Mouse (Mus musculus): ENCODE measurements around the gene Cited4. TPM values are rescaled to one million over a fixed set of nuclear protein-coding genes. Genes with fewer than 3 reads are reported as not detected.
A peak's percentile ranks its signal among the peaks of the same experiment; 100 is the strongest.

The Cited4 gene
- total and polyA plus RNA-seq, 3 experiments = 23.3 to 58.1 TPM; not detected in 1

- TF ChIP-seq NELFE (IDR thresholded peaks at IDR 0.05; ENCODE audit: low read depth, low read length) (no peak), MAFK (IDR thresholded peaks at IDR 0.05; ENCODE audit: borderline replicate concordance, low read depth, low read length) (no peak), MXI1 (IDR thresholded peaks at IDR 0.05; ENCODE audit: low read depth, low read length) (no peak), JUND (IDR thresholded peaks at IDR 0.05; ENCODE audit: low read depth, low read length) (no peak), TAL1 (IDR thresholded peaks at IDR 0.05; ENCODE audit: low read length) (no peak), ELF1 (IDR thresholded peaks at IDR 0.05; ENCODE audit: low read depth, low read length) (no peak), RCOR1 (IDR thresholded peaks at IDR 0.05; ENCODE audit: low read depth, low read length) (no peak)
- H3K9me3 ChIP-seq (replicated peaks; ENCODE audit: insufficient read depth, low read length) = no peaks in the 10 kb centered on the region
- no peaks in the 10 kb centered on the region for H3K27me3 ChIP-seq (ENCODE audit: control insufficient read depth in 1 of 2, insufficient read depth in 2 of 2, low read length in 2 of 2)
- no peak overlapping the region for H3K27ac ChIP-seq (ENCODE audit: control insufficient read depth, low read depth, low read length)
- peaks cover 0 to 19% of the 10 kb centered on the region in 2 experiments; a peak in 2 of 4 replicates for H3K36me3 ChIP-seq (ENCODE audit: control insufficient read depth in 1 of 2, insufficient read depth in 2 of 2, low read length in 2 of 2)
- no peaks in the 10 kb centered on the region for H3K79me2 ChIP-seq (ENCODE audit: control insufficient read depth, insufficient read depth, low read length, poor library complexity)
- H3K9ac ChIP-seq (ENCODE audit: control insufficient read depth, low read depth, low read length, poor library complexity, severe bottlenecking) = no peak overlapping the region
- no peak overlapping the region for H3K4me3 ChIP-seq (ENCODE audit: control insufficient read depth in 1 of 2, insufficient read depth in 1 of 2, low read depth in 2 of 2, low read length in 2 of 2)
- DNase-seq (ENCODE audit: low read depth, low spot score) = peak; percentile 22
- peaks cover 14 to 21% of the 10 kb centered on the region in 2 experiments for H3K4me1 ChIP-seq (ENCODE audit: control insufficient read depth in 1 of 2, insufficient read depth in 2 of 2, low read length in 2 of 2)
Measured at GRCm38 (mm10) chr4:120673606-120674005, 7.2 kb downstream of the Cited4 start.

- Histone ChIP-seq H3K36me3 (ENCODE audit: control insufficient read depth in 1 of 2, insufficient read depth in 2 of 2, low read length in 2 of 2) (peaks cover 0 to 19% of the 10 kb centered on the region in 2 experiments; a peak in 2 of 4 replicates), H3K27ac (ENCODE audit: control insufficient read depth, low read depth, low read length) (peak overlapping the region; percentile 85), H3K27me3 (ENCODE audit: control insufficient read depth in 1 of 2, insufficient read depth in 2 of 2, low read length in 2 of 2) (no peaks in the 10 kb centered on the region), H3K79me2 (ENCODE audit: control insufficient read depth, insufficient read depth, low read length, poor library complexity) (no peaks in the 10 kb centered on the region), H3K9me3 (replicated peaks; ENCODE audit: insufficient read depth, low read length) (no peaks in the 10 kb centered on the region), H3K4me3 (ENCODE audit: control insufficient read depth in 1 of 2, insufficient read depth in 1 of 2, low read depth in 2 of 2, low read length in 2 of 2) (0 out of 4 replicates have a peak overlapping the region, but pooled peaks of 1 of the 2 experiments have one; percentile 13), H3K9ac (ENCODE audit: control insufficient read depth, low read depth, low read length, poor library complexity, severe bottlenecking) (no peak overlapping the region), H3K4me1 (ENCODE audit: control insufficient read depth in 1 of 2, insufficient read depth in 2 of 2, low read length in 2 of 2) (peaks cover 14 to 21% of the 10 kb centered on the region in 2 experiments)
- DNase-seq (ENCODE audit: low read depth, low spot score) = peak; percentile 93
- TF ChIP-seq UBTF (IDR thresholded peaks at IDR 0.05; ENCODE audit: borderline replicate concordance, insufficient read depth, low read depth, low read length) (no peak), RCOR1 (IDR thresholded peaks at IDR 0.05; ENCODE audit: low read depth, low read length) (peak; percentile 91), POLR2A (IDR thresholded peaks at IDR 0.05; ENCODE audit: control insufficient read depth in 1 of 2, insufficient read depth in 1 of 2, low read depth in 1 of 2, low read length in 2 of 2, poor library complexity in 1 of 2) (no peak; a peak in 1 of 4 replicates), BHLHE40 (IDR thresholded peaks at IDR 0.05; ENCODE audit: borderline replicate concordance, low read depth, low read length) (peak; percentile 77; the same call in 1 of the 2 replicates), HCFC1 (IDR thresholded peaks at IDR 0.05; ENCODE audit: low read depth, low read length) (peak; percentile 48), ETS1 (IDR thresholded peaks at IDR 0.05; ENCODE audit: low read depth, low read length) (peak; percentile 86), TBP (IDR thresholded peaks at IDR 0.05; ENCODE audit: low read depth, low read length) (peak; percentile 31; the same call in 1 of the 2 replicates), MYC (IDR thresholded peaks at IDR 0.05; ENCODE audit: low read depth, low read length) (no peak), MEF2A (IDR thresholded peaks at IDR 0.05; ENCODE audit: extremely low read depth, insufficient replicate concordance, low read depth, low read length, poor library complexity, severe bottlenecking) (no peak), ELF1 (IDR thresholded peaks at IDR 0.05; ENCODE audit: low read depth, low read length) (peak; percentile 37; the same call in 1 of the 2 replicates), POLR2AphosphoS2 (IDR thresholded peaks at IDR 0.05; ENCODE audit: low read length) (no peak), SMC3 (IDR thresholded peaks at IDR 0.05; ENCODE audit: low read depth, low read length) (no peak), USF2 (IDR thresholded peaks at IDR 0.05; ENCODE audit: borderline replicate concordance in 1 of 2, insufficient read depth in 1 of 2, low read depth in 1 of 2, low read length in 2 of 2) (no peak), RAD21 (IDR thresholded peaks at IDR 0.05; ENCODE audit: low read depth, low read length) (no peak), CHD2 (IDR thresholded peaks at IDR 0.05; ENCODE audit: low read length) (no peak), MAX (IDR thresholded peaks at IDR 0.05; ENCODE audit: low read length) (no peak), MAZ (IDR thresholded peaks at IDR 0.05; ENCODE audit: low read depth, low read length) (peak; percentile 60; the same call in 1 of the 2 replicates), TAL1 (IDR thresholded peaks at IDR 0.05; ENCODE audit: low read length) (peak; percentile 95), CTCF (IDR thresholded peaks at IDR 0.05 in 2 of 3, conservative IDR thresholded peaks at IDR 0.05 in 1 of 3; ENCODE audit: control insufficient read depth in 1 of 3, insufficient read depth in 1 of 3, low read depth in 2 of 3, low read length in 3 of 3, poor library complexity in 1 of 3, severe bottlenecking in 1 of 3) (no peak), SIN3A (IDR thresholded peaks at IDR 0.05; ENCODE audit: low read length) (peak; percentile 77), POLR2AphosphoS5 (IDR thresholded peaks at IDR 0.05; ENCODE audit: borderline replicate concordance, low read depth, low read length) (no peak), MXI1 (IDR thresholded peaks at IDR 0.05; ENCODE audit: low read depth, low read length) (peak; percentile 51), ZKSCAN1 (IDR thresholded peaks at IDR 0.05; ENCODE audit: low read depth, low read length) (peak; percentile 58; the same call in 1 of the 2 replicates), KAT2A (conservative IDR thresholded peaks at IDR 0.05; ENCODE audit: low read depth, low read length) (no peak; the same call in 1 of the 2 replicates), MYB (IDR thresholded peaks at IDR 0.05; ENCODE audit: low read depth, low read length) (peak; percentile 51; the same call in 1 of the 2 replicates), USF1 (IDR thresholded peaks at IDR 0.05; ENCODE audit: low read depth, low read length) (no peak)
Measured at GRCm38 (mm10) chr4:120674775-120675451, 8.5 kb downstream of the Cited4 start.

Data from MEL (cell line).